Mouse (Mus musculus) cerebellum, adult 11-12 months (tissue): ENCODE data around the gene Lsr.

Experiments used
- DNase-seq: peaks from one replicate; pipeline ENCODE4 v3.0.0; 2022

Gene Lsr

DNA sequence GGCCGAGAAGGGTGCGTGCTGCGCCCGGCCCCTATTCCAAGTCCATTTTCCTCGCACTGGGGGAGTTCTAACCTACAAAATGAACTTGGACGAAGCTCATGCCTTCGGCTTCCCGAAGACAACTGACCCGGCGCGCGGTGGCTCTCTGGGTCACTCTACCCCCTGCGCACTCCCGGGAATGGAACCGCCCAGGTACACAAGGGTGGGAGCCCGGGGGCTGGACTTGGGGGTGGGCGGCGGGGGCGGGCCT lies at the start of gene Lsr:
Gene Lsr, minus strand, starts transcription at position 214 of the 250 bp plus-strand sequence.
- DNase-seq: no peak

GRCm38 (mm10) chr7:31017104-31017901 lies 44.0 kb upstream of the Lsr start:
- DNase-seq: no peak

- no peak for DNase-seq
Observed at GRCm38 (mm10) chr7:31012971-31013370, 39.7 kb upstream of the Lsr start.

GRCm38 (mm10) chr7:31008889-31009288 lies 35.6 kb upstream of the Lsr start:
- DNase-seq: no peak

DNA sequence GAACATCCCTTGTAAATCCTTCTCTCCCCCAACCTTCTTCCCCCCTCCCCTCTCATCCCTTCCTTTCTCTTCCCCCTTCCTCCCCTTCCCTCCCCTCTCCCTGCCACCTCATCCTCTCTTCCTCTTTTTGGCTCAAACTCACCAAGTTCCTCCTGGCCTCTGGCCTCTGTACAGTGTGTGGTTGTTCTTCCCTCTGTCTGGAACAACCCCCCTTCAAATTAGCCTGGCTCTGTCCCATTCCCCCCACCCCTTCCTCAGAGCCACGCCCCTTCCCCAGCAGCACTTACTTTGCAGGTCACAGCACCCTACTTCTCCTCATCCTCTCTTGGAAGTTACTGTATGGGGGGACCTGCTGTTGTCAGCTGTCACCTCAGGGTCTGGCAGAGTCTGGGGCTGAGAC lies 34.9 kb upstream of the Lsr start:
- no peak for DNase-seq

DNA sequence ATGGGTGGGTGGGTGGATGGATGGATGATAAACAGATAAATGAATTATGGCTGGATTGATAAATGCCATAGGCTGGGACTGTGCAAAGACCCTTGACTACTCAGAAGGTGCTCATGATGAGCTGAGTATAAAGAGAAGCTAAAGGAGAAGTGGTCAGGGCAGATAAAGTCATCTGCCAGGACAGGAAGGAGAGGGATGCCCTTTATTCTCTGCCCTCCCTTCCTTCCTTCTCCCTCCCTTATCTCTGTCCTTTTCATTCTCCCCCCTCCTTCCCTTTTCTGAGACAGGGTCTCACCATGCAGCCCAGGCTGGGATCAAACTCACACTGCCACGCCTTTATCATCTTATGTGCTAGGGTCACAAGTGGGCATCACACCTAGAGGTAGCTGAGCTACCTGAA lies 34.5 kb upstream of the Lsr start:
- DNase-seq: no peak

GRCm38 (mm10) chr7:31002650-31003049 lies 29.4 kb upstream of the Lsr start:
- DNase-seq: no peak

DNA sequence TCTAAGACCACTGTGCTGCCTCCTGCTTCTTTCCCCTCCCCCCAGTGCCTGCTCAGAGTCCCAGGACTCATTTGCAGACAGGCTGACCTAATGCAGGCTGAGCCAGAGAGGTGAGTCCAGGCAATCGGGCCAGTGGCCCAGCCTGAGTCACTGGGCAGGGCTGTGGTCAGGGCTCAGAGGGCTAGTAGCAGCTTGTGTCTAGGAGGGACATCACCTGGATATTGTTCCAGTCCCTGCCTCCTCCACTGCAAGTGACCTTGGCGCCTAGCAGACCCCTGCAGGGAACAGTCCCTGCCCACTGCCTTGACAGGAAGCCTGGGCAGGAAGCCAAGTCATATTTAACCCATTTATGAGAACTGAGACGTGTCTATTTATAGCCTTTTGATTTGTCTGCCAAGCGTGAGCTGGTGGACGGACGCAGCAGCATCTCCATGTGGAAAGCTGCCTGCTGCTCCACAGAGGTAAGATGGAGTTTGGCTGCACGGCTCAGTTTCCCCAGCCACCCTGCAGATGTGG lies 27.3 kb upstream of the Lsr start:
- DNase-seq: peak; percentile 28

GRCm38 (mm10) chr7:30996491-30996890 lies 23.2 kb upstream of the Lsr start:
- no peak for DNase-seq

DNA sequence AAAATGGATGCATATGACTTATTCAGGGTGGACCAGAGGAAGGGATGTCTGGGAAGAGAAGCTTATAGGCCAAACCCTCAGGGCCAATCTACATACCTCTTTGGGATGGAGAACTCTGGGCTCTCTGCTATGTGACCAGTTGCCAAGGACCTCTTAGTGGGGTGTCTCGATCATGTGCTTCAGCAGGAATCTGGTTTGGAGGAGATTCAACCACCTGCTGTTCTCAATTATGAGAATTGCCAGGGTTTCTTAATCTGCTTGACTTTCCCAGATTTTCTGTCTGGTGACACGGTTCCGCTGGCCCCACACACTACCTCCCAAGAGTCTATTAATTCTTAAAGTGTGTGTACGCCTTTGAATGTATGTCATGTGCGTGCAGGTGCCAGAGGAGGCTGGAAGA lies 20.7 kb upstream of the Lsr start:
- DNase-seq: no peak

DNA sequence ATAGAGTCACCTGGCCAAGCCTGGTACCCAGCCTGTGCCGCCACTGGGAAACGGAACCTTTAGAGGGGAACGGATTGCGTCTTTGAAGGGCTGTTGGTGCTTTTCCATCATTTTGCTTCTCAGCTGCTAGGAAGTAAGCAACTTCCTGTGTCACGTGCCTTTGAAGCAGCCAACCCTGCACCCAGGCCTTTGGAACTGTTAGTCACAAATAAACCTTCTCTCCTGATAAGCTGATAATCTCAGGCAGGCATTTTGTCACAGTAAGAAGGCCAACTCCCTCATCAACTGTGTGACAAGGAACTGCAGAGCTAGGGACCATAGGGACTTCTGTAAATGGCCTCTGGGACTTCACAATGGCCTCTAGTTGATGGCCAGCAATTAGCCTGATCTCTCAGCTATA lies 18.9 kb upstream of the Lsr start:
- no peak for DNase-seq

GRCm38 (mm10) chr7:30988519-30989162 lies 15.4 kb upstream of the Lsr start:
- DNase-seq: no peak

DNA sequence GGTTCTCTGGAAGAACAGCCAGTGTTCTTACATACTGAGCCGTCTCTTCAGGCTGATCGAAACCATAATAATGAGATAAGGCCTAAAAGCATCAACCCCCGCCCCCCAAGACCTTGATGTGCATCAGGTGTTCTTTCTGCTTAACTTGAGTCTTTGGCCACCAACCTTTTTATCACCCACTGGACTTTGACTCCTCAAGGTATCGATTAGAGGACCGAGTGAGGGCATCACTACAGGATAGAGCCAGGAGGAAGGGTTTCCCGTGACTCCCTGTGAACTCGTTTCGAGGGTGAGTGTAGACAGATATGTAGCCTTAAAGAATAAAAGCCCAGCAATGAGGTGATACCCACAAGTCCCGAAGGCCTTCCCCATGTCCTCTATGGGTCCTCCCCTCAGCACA lies 12.1 kb upstream of the Lsr start:
- DNase-seq: no peak

DNA sequence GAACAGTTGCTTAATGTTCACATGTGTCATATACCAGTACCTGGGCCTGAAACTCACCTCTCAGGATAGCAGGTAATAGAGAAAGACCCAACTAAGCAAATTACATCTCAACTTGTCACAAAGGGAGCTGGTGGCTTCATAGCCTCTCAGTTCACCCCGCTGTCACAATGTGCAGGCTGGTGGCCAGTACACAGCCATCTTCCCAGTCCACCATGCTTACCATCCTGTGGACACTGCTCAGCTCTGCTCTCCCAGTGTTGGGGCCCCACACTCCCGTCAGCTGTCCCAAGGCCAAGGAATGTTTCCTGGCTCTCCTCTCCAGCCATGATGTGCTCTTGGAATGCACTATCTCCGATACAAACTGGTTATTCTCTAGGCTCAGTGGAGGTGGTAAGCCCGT lies 8.4 kb upstream of the Lsr start:
- DNase-seq: no peak

GRCm38 (mm10) chr7:30973501-30974289 lies 431 bp upstream of the Lsr start, which contains the start of gene Fam187b:
Gene Fam187b (plus strand): TSS chr7:30973790.
- DNase-seq: peak; percentile 72

DNA sequence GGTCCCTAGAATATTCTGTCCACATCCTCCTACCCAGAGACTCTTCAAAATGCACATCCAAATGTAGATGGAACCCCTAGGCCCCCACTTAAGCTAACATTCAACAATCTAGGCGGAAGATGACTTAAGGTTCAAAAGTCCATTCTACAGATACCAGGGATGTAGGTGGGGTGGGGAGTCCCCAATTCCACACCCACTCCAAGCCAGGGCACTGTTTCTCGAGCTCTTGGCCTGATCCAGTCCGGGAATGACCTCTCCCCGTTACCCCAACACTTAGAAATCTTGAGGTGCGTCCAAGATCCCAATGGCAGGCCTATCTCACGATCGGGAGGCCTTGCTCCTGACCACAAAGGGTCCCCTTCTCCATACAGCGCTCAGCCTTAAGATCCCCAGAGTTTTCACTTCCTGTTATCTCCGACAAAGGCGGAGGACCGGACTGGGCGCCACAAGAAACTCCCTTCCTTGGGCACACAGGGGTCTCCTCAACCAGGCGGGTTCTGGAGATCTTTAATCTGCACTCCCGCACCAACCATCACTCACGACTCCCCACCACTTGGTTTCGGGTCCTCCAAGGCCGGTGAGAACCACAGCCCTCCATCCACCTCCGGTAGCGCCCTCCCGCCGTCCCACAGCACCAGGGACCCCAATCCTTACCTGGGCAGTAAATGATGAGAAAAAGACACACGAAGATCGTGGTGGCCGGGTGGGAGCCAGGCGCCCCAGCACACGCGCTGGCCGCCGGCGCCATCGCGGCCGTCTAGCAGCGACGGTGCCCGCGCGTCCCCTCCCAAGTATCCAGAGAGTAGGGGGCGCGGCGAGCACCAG lies 626 bp downstream of the Lsr start:
- DNase-seq: no peak

DNA sequence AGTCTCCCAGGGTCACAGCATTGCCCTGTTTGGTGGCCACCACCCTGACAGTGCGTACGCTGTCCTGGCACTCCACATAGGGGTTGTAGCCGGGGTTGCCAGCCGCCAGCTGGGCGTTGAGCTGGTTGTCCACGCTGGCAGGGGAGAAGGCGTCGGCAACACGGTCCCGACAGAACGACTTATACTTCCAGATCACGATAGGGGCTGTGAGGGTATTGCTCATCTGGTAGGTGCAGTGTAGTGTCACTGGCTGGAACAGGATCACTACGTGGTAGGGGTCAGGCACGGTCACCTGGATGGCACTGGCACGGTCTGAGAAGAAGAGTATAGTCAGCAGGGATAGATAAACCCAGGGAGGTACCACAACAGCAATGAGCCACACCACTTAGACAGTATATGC lies 1.4 kb downstream of the Lsr start:
- no peak for DNase-seq

- DNase-seq: no peak
Observed at GRCm38 (mm10) chr7:30969174-30969573, 4.1 kb downstream of the Lsr start.

DNA sequence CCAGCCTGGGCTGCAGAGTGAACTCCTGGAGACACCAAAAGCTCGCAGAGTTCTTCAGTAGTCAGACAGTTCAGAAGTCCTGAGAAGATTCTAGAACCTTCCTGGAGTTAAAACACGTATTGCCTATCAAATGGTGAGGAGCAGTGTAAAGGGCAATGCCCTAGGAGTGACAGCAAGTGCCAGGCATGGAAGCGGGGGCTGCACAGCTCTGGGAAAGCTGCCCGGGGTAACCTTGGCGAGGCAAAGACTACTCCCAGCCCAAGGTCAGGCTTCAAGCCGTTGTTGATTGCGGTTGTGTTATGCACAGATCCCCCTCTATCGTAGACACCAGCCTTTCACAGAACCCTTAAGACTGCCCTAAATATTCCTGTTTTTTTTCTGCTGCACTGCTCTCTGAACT lies 4.7 kb downstream of the Lsr start:
- no peak for DNase-seq

- no peak for DNase-seq
Observed at GRCm38 (mm10) chr7:30966657-30967056, 6.6 kb downstream of the Lsr start.

DNA sequence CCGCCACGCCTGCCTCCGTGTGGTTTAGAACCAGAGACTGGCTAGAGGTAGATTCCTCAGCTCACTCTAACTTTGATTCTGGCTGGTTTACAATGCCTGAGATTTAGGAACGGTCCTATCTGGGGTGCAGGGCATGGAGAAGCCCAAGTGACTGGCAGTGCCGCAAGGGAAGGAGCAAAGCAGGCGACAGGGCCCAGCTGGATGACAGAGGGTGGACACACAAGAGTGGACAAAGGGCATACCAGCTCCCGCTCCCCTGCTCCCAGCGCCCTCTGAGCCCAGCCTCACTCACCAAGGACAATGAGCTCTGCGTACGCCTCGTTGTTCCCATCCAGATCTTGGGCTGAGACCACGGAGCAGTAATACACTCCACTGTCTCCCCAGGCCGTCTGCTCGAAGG lies 7.6 kb downstream of the Lsr start:
- DNase-seq: no peak

DNA sequence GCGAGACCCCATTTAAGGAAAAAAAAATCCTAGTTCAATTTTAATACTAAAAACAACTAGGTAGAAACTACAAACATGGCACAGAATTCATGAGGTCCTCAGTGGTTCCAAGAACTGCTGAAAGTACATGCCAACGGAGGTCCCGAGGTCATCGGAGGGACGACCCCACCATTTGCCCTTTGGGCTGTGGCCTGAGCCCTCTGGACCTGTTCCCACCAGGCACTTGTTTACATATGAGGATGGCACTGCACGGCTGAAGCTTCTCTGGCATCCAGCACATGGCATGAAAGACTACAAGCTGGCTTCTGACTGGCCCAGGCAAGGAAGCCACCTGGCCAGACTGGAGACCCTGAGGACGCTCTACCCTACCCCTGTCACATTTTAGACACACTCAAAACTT lies 8.9 kb downstream of the Lsr start:
- DNase-seq: no peak

- no peak for DNase-seq
Observed at GRCm38 (mm10) chr7:30962862-30963261, 10.4 kb downstream of the Lsr start.
